Mouse (Mus musculus) limb, embryonic 11.5 days (tissue): Measurements from ENCODE around the gene Aup1. TPM values are rescaled to one million over a fixed set of nuclear protein-coding genes. Genes with fewer than 3 reads are reported as not detected.

Source experiments
- ATAC-seq: fragments of 200-750 bp; cut with Nextera tagmentation; 2 replicates; pipeline ENCODE4 v1.8.0; 2017; ENCODE audit warnings: low read depth; ENCODE audit not compliant: insufficient number of reproducible peaks, low FRiP score, low TSS enrichment
- DNase-seq: peaks from one replicate; pipeline ENCODE4 v3.0.0-alpha.2; 2015; ENCODE audit warnings: low spot score
- H3K27ac ChIP-seq: fragments of 300-500 bp; sonication (generic); replicated peaks from 2 replicates; pipeline ENCODE4 v1.5.1; 2014; ENCODE audit warnings: low read depth, mild to moderate bottlenecking, low read length
- H3K27me3 ChIP-seq: fragments of 300-500 bp; sonication (generic); 2 replicates; pipeline ENCODE4 v1.6.1; 2014; ENCODE audit warnings: mild to moderate bottlenecking, low read length, mixed read lengths; ENCODE audit not compliant: control insufficient read depth, insufficient read depth
- H3K36me3 ChIP-seq: fragments of 300-500 bp; sonication (generic); 2 replicates; pipeline ENCODE4 v1.6.1; 2014; ENCODE audit warnings: mild to moderate bottlenecking, low read length, moderate library complexity, mixed read lengths; ENCODE audit not compliant: control insufficient read depth, insufficient read depth
- H3K4me1 ChIP-seq: fragments of 300-500 bp; sonication (generic); 2 replicates; pipeline ENCODE4 v1.6.1; 2014; ENCODE audit warnings: low read length, mixed read lengths; ENCODE audit not compliant: control insufficient read depth, insufficient read depth
- H3K4me2 ChIP-seq: fragments of 300-500 bp; sonication (generic); 2 replicates; pipeline ENCODE4 v1.6.1; 2014; ENCODE audit warnings: low read depth, mild to moderate bottlenecking, moderate library complexity; ENCODE audit not compliant: severe bottlenecking
- H3K4me3 ChIP-seq: fragments of 300-500 bp; sonication (generic); 2 replicates; pipeline ENCODE4 v1.5.1; 2014; ENCODE audit warnings: low read depth, low read length
- H3K9ac ChIP-seq: fragments of 300-500 bp; sonication (generic); 2 replicates; pipeline ENCODE4 v1.6.1; 2014; ENCODE audit warnings: mild to moderate bottlenecking, low read length
- H3K9me3 ChIP-seq: fragments of 300-500 bp; sonication (generic); 2 replicates; pipeline ENCODE4 v1.6.1; 2016; ENCODE audit warnings: low read length; ENCODE audit not compliant: control insufficient read depth
- WGBS: fragments of 180-500 bp; shearing (Covaris S2); extraction: QIAGEN DNeasy Blood & Tissue Kit; methylation state at CpG from one replicate; pipeline ENCODE4 v1.1.7; 2014; 5-methylcytosine and 5-hydroxymethylcytosine counted together
- polyA plus RNA-seq: library from polyadenylated mRNA; unstranded; fragments of >200 nt; fragmentation: Nextera tagmentation; extraction: Ambion mirVana; gene quantifications from 2 replicates; pipeline ENCODE4 v1.2.1, GENCODE M21; 2014

Gene Aup1
- polyA plus RNA-seq, 1 experiment from 2014 or later: 122 TPM

DNA sequence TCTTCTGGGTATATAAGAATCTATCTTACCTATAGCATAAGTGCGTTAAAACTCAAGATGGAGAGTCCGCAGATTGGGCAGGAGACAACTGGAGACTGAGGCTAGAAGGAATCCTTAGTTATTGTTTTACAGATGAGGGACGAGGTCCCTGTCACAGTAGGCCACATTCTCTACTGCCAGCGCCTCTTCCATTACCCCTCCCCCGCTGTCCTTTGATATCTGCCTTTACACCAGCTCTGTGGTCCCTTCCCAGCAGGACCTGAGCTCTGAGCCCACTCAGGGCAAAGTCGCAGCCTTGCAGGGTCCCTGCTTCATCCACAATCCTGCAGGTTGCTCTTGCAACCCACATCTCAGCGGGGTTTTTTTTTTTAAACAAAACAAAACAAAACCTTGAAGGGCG, 13.9 kb downstream of the Aup1 start:
- Histone ChIP-seq H3K4me2 (no peak overlapping the region), H3K4me3 (no peak overlapping the region)
- 4% methylated on average over 8 of the region's 8 CpGs for WGBS

DNA sequence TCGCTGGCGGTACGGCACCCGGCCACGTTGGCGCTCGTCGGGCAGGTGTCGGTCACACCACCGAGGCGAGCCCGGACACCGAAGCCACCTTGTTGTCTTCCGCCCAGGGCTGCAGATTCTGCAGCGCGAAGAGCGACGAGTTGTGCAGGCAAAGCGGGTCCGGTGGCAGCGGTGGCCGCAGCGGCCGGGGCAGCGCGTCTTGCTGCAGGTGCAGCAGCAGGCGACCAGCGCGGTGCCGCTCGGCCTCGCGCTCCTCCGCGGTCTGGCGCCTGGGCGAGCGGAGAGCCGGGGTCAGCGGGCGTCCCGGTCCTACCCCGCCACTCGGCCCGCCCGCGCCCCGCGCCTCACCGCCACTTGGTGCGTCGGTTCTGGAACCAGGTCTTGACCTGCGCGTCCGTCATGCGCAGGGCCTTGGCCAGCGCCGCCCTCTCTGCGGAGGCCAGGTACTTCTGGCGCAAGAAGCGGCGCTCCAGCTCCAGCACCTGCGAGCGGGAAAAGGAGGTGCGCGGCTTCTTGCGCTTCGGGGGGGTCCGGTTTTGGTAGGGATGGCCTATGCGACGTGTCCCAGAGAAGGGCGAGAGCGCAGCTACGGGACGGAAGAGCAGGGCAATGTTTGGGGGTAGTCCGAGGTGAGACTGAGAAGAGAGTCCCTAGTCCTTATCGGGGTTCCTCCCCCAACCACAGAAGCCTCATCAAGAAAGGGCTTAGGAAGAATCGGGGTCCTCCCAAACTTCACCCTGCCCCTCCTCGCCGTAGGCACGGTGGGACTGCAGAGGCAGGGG, 14.6 kb downstream of the Aup1 start:
- H3K4me1 ChIP-seq: peaks cover 19% of the 10 kb centered on the region
- H3K4me3 ChIP-seq: peak overlapping the region; percentile 15; the same call in 1 of the 2 replicates
- H3K4me2 ChIP-seq: peak overlapping the region; percentile 25; the same call in 1 of the 2 replicates
- peaks cover 95% of the 10 kb centered on the region for H3K27me3 ChIP-seq
- no peak overlapping the region for H3K9ac ChIP-seq
- ATAC-seq: no peak
- no peaks in the 10 kb centered on the region for H3K36me3 ChIP-seq
- WGBS: under 1% methylated on average over 74 of the region's 81 CpGs
- no peaks in the 10 kb centered on the region for H3K9me3 ChIP-seq
- DNase-seq: peak; percentile 55
- no peak overlapping the region for H3K27ac ChIP-seq

More for the DNA sequence above, 13.9 kb downstream of the Aup1 start:
- no peak overlapping the region for H3K9ac ChIP-seq
- peaks cover 96% of the 10 kb centered on the region for H3K27me3 ChIP-seq
- H3K4me1 ChIP-seq: peaks cover 19% of the 10 kb centered on the region
- H3K9me3 ChIP-seq: no peaks in the 10 kb centered on the region
- H3K36me3 ChIP-seq: no peaks in the 10 kb centered on the region
- no peak for ATAC-seq
- H3K27ac ChIP-seq: no peak overlapping the region
- no peak for DNase-seq

DNA sequence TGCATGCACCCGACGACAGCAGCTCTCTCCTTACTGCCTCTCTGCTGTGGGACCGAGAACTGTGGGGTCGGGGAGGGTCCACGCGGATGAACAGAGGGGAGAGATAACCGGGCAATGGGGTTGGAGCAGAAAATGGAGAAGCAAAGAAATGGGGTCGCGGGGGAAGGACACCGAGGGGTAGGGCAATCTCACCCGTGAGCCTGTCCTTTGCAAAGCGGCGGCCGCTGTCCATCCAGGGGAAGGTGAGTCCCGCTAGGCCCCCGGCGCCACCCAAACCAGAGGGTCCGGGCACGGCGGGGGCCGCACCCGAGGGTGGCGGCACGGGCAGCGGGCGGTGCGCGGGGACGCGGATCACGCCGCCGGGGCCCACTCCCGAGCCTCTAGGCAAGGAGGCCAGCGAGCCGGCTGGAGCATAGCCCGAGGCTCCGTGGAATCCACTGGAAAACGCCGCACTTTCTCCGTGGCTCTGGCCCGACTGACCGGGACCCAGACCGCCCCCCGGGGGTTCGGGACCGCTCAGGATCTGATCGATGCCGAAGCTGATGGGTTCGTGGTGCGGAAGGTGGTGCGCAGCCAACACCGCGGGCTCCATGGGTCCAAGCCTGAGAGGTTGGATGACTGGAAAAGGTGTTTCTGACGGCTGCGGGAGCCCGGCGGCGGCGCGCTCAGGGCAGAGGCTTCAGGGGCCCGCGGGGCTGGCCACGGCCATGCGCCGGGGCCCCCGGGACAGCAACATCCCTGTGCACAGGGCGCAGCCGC, 15.3 kb downstream of the Aup1 start:
- peaks cover 19% of the 10 kb centered on the region for H3K4me1 ChIP-seq
- no peak overlapping the region for H3K27ac ChIP-seq
- 1% methylated on average over 66 of the region's 69 CpGs for whole genome bisulfite sequencing
- H3K9ac ChIP-seq: no peak overlapping the region
- no peaks in the 10 kb centered on the region for H3K9me3 ChIP-seq
- ATAC-seq: no peak
- H3K4me2 ChIP-seq: peak overlapping the region; percentile 39
- DNase-seq: peak; percentile 73
- H3K27me3 ChIP-seq: peaks cover 96% of the 10 kb centered on the region
- H3K36me3 ChIP-seq: no peaks in the 10 kb centered on the region
- peak overlapping the region; percentile 27; the same call in 1 of the 2 replicates for H3K4me3 ChIP-seq

DNA sequence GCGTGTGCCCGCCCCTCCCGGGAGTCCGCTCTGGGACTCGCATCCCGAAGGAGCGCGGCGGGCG, 15.8 kb downstream of the Aup1 start, which contains the start of gene Tlx2:
Gene Tlx2 (minus strand): TSS at position 47 of the 64 bp plus-strand sequence.
- no peaks in the 10 kb centered on the region for H3K36me3 ChIP-seq
- DNase-seq (no peak), ATAC-seq (no peak)
- WGBS: 1% methylated on average over 10 of the region's 10 CpGs
- no peak within 1 kb of the TSS for H3K9ac ChIP-seq
- peak within 1 kb of the TSS; percentile 27 for H3K4me3 ChIP-seq
- no peaks in the 10 kb centered on the region for H3K9me3 ChIP-seq
- H3K4me1 ChIP-seq: peaks cover 19% of the 10 kb centered on the region
- peaks cover 93% of the 10 kb centered on the region for H3K27me3 ChIP-seq
- peak within 1 kb of the TSS; percentile 39 for H3K4me2 ChIP-seq
- H3K27ac ChIP-seq: no peak within 1 kb of the TSS

DNA sequence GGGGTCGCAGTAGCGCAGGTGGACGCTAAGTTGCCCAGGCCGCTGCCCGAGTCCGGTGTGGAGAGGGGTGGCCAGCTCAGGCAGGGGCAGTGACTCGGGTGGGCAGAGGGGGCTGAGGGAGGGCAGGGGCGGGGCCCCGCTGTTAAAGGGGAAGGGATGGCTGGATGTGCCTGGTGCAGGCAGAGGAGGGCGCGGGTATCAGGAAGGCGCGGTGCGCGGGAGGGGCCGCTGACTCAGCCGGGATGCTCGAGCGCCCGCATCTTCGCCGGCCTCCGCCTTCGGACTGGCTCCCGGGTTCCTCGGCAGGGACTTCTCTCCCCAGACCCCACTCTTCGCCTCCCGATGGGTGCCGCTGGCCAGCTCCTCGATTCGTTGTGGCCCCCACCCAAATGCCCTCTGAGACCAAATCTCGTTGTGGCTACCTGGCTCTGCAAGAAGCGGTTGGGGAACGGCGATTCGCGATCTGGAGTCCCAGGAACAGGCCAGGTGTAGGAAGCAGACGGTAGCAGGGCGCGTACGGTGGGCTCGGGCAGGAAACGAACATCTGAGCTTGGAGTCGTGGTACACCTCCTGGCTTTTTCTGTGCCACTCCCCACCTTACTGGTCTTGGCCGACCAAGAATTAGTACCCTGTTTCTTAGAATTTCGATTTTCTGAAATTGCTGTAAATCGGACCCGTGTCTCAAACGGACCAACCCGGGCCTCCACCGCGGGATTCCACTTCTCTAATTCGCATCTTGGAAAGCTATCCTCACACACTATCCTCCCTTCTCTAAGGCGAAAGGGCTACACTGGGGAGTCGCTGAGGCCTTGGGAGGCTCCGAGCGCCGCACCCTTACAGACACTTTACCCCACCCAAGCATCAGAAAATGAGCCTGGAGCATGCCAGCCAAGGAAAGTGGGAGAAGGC, 16.2 kb downstream of the Aup1 start:
- no peaks in the 10 kb centered on the region for H3K9me3 ChIP-seq
- peak overlapping the region; percentile 39 for H3K4me2 ChIP-seq
- ATAC-seq (0 out of 2 replicates have a peak, but pooled peaks have one; percentile 29), DNase-seq (peak; percentile 82)
- no peaks in the 10 kb centered on the region for H3K36me3 ChIP-seq
- H3K4me1 ChIP-seq: peaks cover 19% of the 10 kb centered on the region
- peaks cover 88% of the 10 kb centered on the region for H3K27me3 ChIP-seq
- H3K27ac ChIP-seq: no peak overlapping the region
- peak overlapping the region; percentile 27 for H3K4me3 ChIP-seq
- H3K9ac ChIP-seq: no peak overlapping the region
- WGBS: under 1% methylated on average over 58 of the region's 58 CpGs

DNA sequence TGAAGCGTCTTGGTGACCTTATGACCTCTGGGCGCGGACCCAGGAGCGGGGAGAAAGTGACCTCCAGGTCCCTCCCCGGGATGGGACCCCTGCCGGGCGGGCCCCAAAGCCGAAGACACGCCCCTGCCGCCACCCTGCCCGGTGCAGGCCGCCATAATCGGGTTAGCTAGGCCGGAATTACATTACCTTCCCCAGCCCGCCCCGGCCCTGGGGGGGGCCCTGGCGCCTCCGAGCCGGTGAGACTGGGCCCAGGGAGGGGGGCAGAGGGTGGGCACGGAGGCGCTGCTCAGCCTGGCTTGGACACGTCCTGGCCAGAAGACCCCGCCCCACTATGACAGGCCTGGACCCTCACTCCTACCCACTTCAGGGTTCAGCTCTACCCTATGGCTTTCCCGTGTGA, 16.9 kb downstream of the Aup1 start:
- Histone ChIP-seq H3K4me3 (peak overlapping the region; percentile 14; the same call in 1 of the 2 replicates), H3K4me1 (peaks cover 19% of the 10 kb centered on the region), H3K27ac (no peak overlapping the region), H3K9ac (0 out of 2 replicates have a peak overlapping the region, but pooled peaks have one; percentile 2), H3K4me2 (0 out of 2 replicates have a peak overlapping the region, but pooled peaks have one; percentile 15), H3K36me3 (no peaks in the 10 kb centered on the region), H3K27me3 (peaks cover 81% of the 10 kb centered on the region), H3K9me3 (no peaks in the 10 kb centered on the region)
- DNase-seq: peak; percentile 48
- 0 out of 2 replicates have a peak, but pooled peaks have one; percentile 55 for ATAC-seq
- 1% methylated on average over 24 of the region's 24 CpGs for WGBS

DNA sequence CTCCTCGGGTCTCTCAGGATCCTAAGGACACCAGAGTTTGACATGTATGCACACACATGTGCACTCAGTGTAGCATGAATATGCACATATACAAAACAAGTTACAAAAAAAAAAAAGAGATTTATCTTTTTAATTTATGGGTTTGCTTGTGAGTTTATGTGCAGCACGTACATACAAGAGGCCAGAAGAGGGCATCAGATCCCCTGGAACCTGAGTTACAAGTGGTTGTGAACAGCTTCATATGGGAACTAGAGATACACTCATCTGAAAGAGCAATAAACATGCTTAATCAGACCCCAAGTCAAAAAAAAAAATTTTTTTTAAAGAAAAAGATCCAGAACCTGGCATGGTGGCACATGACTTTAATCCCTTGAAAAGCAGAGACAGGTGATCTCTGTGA, 20.7 kb downstream of the Aup1 start:
- WGBS: 23% methylated on average over 2 of the region's 2 CpGs
- H3K4me1 ChIP-seq: peaks cover 16% of the 10 kb centered on the region
- ATAC-seq: no peak
- no peaks in the 10 kb centered on the region for H3K36me3 ChIP-seq
- H3K27ac ChIP-seq: no peak overlapping the region
- no peaks in the 10 kb centered on the region for H3K9me3 ChIP-seq
- H3K27me3 ChIP-seq: peaks cover 45% of the 10 kb centered on the region
- no peak for DNase-seq
- no peak overlapping the region for H3K4me2 ChIP-seq
- H3K4me3 ChIP-seq: no peak overlapping the region
- H3K9ac ChIP-seq: no peak overlapping the region
